Mouse (Mus musculus): ENCODE measurements around the gene Ubr1. TPM values are rescaled to one million over a fixed set of nuclear protein-coding genes. Genes with fewer than 3 reads are reported as not detected.
"Not testable (repeated sequence)": the region's sequence is repeated elsewhere in the genome, so short reads cannot be mapped to it uniquely, and the experiment has no call there.

Ubr1 gene
- total RNA-seq (2015) (13.7 and 17.5 TPM in 2 replicates), total RNA-seq (2017) (15.9 and 23.8 TPM in 2 replicates)

DNA sequence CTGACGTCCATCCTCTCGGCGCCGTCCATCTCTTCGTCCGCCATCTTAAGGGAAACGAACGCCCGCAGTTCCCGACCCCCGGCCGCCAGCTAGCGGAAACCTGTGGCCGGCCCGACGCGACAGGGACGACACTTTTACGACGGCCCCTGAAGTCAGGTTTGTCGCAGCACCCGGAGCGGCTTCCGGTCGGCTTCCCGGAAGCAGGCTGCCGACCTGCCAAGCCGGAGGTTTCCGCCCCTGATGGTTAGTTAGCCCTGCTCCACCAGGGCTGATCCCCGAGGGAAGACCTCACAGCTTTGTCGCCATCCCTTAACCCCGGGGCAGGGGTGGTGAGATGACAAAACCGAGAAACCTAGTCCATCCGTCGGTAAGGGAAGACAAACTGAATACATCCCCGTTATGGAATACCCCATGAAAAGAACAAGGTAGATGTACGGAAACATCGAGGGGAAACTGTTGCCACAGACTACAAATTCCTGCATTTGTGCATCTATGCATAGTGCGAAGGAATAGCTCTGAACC is at the start of gene Ubr1:
Gene Ubr1 (minus strand): TSS at position 157 of the 522 bp plus-strand sequence.
- ATAC-seq (ENCODE audit: poor library complexity, severe bottlenecking), result peak; percentile 98

DNA sequence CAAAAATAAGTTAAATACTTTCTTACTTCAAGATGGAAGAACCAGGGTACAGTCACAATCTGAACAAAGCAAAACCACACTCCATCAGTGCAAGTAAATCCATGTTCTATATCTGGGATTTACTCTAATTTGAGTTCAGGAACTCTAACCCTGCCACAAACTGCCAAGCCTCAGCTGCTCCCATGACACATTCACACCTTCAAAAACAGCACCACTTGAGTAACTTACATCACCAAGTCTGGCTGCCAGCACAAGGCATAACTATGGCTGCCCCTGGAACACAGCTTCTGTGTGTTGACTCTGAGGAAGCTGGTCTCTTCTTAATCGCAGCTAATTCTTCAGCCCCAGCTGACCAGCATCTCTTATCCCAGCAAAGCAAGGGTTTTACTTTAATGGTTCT is 46.6 kb upstream of the Ubr1 start:
- ATAC-seq (ENCODE audit: poor library complexity, severe bottlenecking), result no peak

GRCm38 (mm10) chr2:121016226-121016625 is 45.7 kb upstream of the Ubr1 start:
- ATAC-seq (ENCODE audit: poor library complexity, severe bottlenecking), result no peak

GRCm38 (mm10) chr2:121015507-121015906 is 45.0 kb upstream of the Ubr1 start:
- ATAC-seq (ENCODE audit: poor library complexity, severe bottlenecking), result no peak

DNA sequence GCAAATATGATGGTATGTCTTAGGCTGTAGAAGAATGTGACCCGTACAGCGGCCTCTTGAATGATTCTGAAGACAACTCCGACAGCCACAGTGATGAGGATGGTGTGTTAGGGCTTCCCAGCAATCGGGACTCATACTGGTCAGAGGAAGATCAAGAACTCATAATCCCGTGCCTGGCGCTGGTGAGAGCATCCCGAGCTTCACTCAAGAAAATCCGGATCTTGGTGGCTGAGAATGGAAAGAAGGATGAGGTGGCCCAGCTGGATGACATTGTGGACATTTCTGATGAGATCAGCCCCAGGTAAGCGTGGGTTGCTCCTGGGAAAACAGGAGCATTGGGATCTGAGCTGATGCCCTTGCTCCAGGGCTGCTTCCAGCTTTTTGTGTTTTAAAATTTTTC is 42.2 kb upstream of the Ubr1 start:
- no peak for ATAC-seq (ENCODE audit: poor library complexity, severe bottlenecking)

DNA sequence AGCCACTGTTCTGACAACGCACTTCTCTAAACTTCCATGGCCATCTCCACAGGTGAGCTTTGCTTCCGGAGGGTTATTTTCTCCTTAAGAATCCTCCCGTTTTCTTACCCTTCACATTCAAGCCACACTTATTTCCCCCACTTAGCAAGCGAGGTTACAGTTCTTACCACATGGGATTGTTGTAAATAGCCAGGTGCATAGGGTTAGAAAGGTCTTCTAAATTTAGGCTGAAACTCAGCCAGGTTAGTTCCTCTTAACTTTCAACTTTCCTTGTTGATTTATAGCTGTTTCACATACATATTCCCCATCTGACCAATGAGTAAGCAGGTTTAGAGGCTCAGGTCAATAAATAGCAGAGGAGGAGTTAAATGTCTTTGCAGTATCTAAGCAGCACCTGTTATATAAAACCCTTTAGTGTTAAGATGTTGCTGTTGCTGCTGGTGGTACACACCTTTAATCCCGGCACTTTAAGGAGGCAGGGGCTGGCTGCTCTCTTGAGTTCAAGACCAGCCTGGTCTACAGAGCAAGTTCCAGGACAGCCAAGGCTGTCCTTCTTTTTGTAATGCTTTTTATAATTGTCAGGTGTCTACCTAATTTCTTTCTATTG is 38.7 kb upstream of the Ubr1 start:
- no peak for ATAC-seq (ENCODE audit: poor library complexity, severe bottlenecking)

DNA sequence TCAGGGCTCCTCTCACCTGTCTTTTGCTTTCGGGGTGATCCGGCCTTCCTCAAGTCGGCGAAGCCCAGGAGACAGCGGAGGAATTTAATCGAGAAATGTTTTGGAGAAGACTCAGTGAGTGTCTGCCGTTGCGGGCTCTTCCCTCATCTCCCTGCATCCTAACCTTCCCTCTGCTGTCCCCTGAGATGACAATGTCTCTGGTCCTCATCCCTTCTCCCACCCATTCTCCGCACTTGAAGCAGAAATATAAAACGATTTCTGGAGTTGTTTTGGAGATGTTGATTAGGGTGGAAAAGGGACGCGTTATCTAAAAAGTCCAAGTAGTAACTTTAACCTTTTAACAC is 38.1 kb upstream of the Ubr1 start:
- ATAC-seq (ENCODE audit: poor library complexity, severe bottlenecking), result no peak

- ATAC-seq (ENCODE audit: poor library complexity, severe bottlenecking), result peak; percentile 97
Measured at GRCm38 (mm10) chr2:121007925-121008663, 37.6 kb upstream of the Ubr1 start, which contains the start of gene Ccndbp1. Gene Ccndbp1 (plus strand): TSS chr2:121008403.

DNA sequence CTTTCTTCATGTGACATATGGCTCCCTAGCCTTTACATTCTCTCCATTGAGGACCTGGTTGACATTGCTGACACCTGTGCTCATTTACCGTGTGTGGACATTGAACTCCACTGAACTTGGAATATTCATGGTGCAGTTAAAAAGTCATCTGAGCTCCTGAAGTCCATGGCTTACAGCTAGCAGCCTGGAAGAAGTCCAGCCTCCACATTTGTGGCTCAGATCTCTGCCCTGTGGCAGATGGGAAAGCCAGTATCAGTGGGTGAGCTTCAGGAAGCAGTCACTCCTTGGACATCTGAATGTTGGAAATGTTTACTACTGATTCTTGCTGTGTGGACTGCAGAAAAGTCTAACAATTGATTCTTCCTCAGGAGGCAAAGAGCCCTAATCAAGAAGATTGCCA is 36.5 kb upstream of the Ubr1 start:
- ATAC-seq (ENCODE audit: poor library complexity, severe bottlenecking), result no peak

- no peak for ATAC-seq (ENCODE audit: poor library complexity, severe bottlenecking)
Measured at GRCm38 (mm10) chr2:121004018-121004811, 33.7 kb upstream of the Ubr1 start.

DNA sequence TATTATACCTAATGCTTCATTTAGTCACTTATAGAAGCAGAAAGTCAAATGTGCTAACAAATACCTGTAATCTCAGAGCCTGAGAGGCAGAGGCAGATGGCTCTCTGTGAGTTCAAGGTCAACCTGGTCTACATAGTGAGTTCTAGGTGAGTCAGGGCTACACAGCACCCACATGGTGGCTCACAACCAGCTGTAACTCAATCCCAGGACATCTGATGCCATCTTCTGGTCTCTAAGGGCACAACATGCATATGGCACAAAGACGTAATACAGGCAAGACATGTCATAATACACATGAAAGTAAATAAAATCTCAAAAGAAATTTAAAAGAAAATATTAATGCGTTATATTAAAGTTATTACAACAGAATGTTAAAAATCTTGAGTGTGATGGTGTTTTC is 33.1 kb upstream of the Ubr1 start:
- ATAC-seq (ENCODE audit: poor library complexity, severe bottlenecking), result no peak

DNA sequence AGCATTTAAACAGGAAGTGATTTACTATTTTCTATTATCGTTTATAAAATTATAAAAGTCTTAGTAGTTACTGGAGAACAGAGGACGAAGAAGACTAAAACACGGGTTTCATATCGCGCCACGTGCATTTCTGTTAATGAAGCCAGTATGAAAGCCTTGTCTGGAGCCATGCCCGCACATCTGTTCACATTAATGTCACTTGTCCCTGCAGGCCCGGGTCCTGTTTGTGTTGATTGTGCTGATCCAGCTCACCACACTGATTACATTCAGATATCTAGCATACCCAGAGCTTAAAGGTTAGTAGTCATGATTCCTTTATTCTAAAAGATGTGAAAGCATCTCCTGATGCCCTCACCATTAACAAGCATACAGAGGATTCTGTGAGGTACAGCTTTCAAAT is 28.3 kb upstream of the Ubr1 start:
- no peak for ATAC-seq (ENCODE audit: poor library complexity, severe bottlenecking)

DNA sequence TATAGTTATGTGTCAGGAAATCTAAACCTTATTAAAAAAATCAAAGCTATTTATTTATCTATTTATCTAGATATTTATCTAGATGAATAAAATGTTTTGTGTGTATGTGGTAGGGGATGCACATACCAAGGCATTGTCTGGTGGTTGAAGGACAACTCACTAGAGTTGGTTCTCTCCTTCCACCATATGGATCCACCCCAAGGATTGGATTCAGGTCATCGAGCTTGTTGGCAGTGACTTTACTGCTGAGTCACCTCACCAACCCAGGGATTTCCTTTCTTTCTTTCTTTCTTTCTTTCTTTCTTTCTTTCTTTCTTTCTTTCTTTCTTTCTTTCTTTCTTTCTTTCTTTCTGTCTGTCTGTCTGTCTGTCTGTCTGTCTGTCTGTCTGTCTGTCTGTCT is 26.1 kb upstream of the Ubr1 start:
- ATAC-seq (ENCODE audit: poor library complexity, severe bottlenecking), result not testable (repeated sequence)

- no peak for ATAC-seq (ENCODE audit: poor library complexity, severe bottlenecking)
Measured at GRCm38 (mm10) chr2:120991196-120991595, 20.7 kb upstream of the Ubr1 start.

DNA sequence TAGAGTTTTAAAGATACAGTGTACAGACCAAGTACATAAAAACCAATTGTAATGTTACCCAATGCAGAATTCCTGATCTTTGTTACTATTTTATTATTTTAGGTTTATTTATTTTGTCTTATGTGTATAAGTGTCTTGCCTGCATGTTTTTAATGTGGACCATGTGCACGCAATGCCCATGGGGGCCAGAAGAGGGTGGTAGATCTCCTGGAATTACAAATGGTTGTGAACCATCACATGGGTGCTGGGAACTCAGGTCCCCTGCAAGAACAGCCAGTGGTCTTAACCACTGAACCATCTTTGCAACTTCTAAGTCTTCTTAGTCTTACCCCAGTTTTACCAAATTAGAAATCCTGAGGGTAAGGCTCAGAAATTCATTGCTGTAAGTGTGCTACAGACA is 14.7 kb upstream of the Ubr1 start:
- peak; percentile 52; the same call in 1 of the 2 replicates for ATAC-seq (ENCODE audit: poor library complexity, severe bottlenecking)

DNA sequence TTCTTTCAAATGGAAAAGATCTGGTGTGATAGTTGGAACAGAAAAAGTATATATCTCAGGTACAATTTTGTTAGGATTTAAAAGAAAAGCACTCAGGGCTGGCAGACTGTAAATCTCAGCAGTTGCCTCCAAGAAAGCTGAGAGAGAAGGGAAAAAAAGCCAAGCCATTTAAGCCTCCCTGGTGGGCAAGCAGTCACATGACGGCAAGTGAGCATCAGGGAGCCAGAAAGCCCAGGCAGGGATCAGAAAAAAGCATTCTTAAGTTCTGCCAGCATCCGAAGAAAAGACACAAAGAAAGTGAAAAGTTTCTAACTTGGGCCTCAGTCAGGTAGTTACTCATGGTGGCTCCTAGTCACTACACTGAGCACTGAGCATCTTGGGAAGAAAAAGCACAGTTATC is 13.1 kb upstream of the Ubr1 start:
- no peak for ATAC-seq (ENCODE audit: poor library complexity, severe bottlenecking)

GRCm38 (mm10) chr2:120980861-120981260 is 10.3 kb upstream of the Ubr1 start:
- no peak for ATAC-seq (ENCODE audit: poor library complexity, severe bottlenecking)

DNA sequence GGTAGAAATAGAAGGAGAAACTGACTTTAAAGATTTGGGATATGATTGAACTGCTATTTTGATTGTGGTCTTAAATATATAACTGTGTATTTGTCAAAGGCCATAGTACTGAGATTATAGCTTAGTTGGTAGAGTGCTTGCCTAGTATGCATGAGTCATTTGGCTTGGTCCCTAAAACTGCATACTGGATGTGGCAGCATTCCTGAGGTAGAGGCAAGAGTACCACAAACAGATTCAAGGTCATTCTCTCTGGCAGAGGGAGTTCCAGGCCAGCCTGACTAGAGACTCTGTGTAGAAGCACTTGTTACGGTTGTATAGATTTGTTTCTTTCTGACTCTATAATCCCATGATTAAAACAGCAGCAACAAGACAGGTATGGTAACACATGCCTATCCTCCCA is 9.3 kb upstream of the Ubr1 start:
- no peak for ATAC-seq (ENCODE audit: poor library complexity, severe bottlenecking)

DNA sequence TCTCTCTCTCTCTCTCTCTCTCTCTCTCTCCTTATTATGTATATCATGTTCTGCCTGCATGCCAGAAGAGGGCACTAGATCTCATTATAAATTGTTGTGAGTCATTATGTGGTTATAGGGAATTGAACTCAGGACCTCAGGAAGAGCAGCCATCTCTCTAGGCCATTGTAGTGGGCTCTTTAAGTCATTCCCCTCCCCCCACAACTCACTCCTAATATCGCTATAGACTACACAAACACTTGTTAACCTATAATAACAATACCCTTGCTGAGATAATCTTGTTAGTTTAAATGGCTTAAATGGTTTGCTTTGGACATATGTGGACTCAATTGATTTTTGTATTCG is 8.2 kb upstream of the Ubr1 start:
- no peak for ATAC-seq (ENCODE audit: poor library complexity, severe bottlenecking)

DNA sequence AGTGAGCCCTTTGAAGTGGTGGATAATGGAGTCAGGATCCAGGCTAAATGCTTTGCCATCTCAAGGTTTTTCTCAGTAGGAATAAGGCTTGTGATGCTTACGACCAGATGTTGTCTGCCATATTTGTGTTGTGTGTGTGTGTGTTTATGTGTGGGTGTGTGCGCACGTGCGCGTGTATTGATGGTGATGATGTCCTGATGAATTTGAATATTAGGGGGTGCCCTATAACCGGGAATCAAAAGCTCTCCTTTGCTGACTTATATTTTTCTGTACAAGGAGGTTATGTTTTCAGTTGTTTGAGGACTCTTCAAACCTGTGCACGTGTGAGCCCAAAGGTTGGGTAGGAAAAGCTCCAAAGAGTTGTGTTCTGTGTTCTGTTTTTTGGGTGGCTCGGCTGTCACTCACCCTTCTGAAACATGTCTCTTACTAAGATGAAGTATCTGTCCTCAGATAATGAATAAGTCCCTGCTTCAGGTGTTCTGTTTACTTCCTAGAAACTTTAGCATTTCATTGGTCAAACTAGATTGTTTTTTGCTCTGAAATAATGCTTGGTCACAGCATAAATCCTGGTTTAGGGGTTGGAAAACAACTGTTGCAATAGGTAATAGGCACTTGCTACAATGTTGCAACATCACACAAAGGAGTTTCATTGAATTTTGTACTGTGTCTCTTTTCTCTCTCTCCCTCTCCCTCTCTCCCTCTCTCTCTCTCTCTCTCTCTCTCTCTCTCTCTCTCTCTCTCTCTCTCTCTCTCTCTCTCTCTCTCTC is 7.6 kb upstream of the Ubr1 start:
- no peak for ATAC-seq (ENCODE audit: poor library complexity, severe bottlenecking)

Data from megakaryocyte, adult 5-6 weeks (primary cell).